Mouse (Mus musculus): ENCODE results near the gene Ttc39b. TPM values are rescaled to one million over a fixed set of nuclear protein-coding genes. Genes with fewer than 3 reads are reported as not detected.

The Ttc39b gene
- total and polyA plus RNA-seq, 3 experiments: 11.3 to 109 (median 21.1) TPM

DNA sequence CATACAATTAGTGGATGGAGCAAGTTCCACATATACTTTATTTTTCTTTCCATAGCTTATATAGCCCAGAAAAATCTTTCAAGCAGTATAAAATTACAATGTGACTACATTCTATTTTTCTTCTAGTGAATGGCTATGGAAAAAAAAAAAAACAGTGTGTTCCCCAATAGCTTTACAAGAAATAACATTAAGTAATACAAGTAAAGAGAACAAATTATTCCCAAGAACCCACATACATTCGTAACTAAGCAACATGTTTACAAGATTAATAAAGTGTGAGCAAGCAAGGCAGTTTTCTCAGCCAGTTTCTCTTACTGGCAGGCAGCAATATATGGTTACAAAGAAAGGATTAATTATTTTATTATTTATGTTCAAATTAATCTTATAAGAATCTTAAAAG is 33.7 kb upstream of the Ttc39b start:
- H3K27ac ChIP-seq (ENCODE audit: control insufficient read depth, low read depth, low read length): no peak overlapping the region
- no peak overlapping the region for H3K9ac ChIP-seq (ENCODE audit: control insufficient read depth, low read depth, low read length, poor library complexity, severe bottlenecking)
- H3K79me2 ChIP-seq (ENCODE audit: control insufficient read depth, insufficient read depth, low read length, poor library complexity): no peaks in the 10 kb centered on the region
- no peak for DNase-seq (ENCODE audit: low read depth, low spot score)
- no peaks in the 10 kb centered on the region; a peak in 1 of 4 replicates for H3K27me3 ChIP-seq (ENCODE audit: control insufficient read depth in 1 of 2, insufficient read depth in 2 of 2, low read length in 2 of 2)
- peaks cover 0 to 3% of the 10 kb centered on the region in 2 experiments; a peak in 2 of 4 replicates for H3K36me3 ChIP-seq (ENCODE audit: control insufficient read depth in 1 of 2, insufficient read depth in 2 of 2, low read length in 2 of 2)
- H3K4me1 ChIP-seq (ENCODE audit: control insufficient read depth in 1 of 2, insufficient read depth in 2 of 2, low read length in 2 of 2): peaks cover 0 to 2% of the 10 kb centered on the region in 2 experiments; a peak in 1 of 4 replicates
- H3K9me3 ChIP-seq (replicated peaks; ENCODE audit: insufficient read depth, low read length): no peaks in the 10 kb centered on the region
- no peak for TF ChIP-seq EP300 (IDR thresholded peaks at IDR 0.05; ENCODE audit: low read depth in 1 of 2, low read length in 2 of 2)
- TF ChIP-seq BHLHE40 (IDR thresholded peaks at IDR 0.05; ENCODE audit: borderline replicate concordance, low read depth, low read length): no peak
- no peak for TF ChIP-seq MYC (IDR thresholded peaks at IDR 0.05; ENCODE audit: low read depth, low read length)
- no peak for TF ChIP-seq ELF1 (IDR thresholded peaks at IDR 0.05; ENCODE audit: low read depth, low read length)
- no peak for TF ChIP-seq RCOR1 (IDR thresholded peaks at IDR 0.05; ENCODE audit: low read depth, low read length)
- no peak for TF ChIP-seq GATA1 (IDR thresholded peaks at IDR 0.05; ENCODE audit: low read depth, low read length)
- TF ChIP-seq TAL1 (IDR thresholded peaks at IDR 0.05; ENCODE audit: low read length): no peak
- TF ChIP-seq CTCF (IDR thresholded peaks at IDR 0.05 in 2 of 3, conservative IDR thresholded peaks at IDR 0.05 in 1 of 3; ENCODE audit: control insufficient read depth in 1 of 3, insufficient read depth in 1 of 3, low read depth in 2 of 3, low read length in 3 of 3, poor library complexity in 1 of 3, severe bottlenecking in 1 of 3): no peak
- TF ChIP-seq POLR2AphosphoS2 (IDR thresholded peaks at IDR 0.05; ENCODE audit: low read length): no peak
- TF ChIP-seq UBTF (IDR thresholded peaks at IDR 0.05; ENCODE audit: borderline replicate concordance, insufficient read depth, low read depth, low read length): no peak
- H3K4me3 ChIP-seq (ENCODE audit: control insufficient read depth in 1 of 2, insufficient read depth in 1 of 2, low read depth in 2 of 2, low read length in 2 of 2): no peak overlapping the region

DNA sequence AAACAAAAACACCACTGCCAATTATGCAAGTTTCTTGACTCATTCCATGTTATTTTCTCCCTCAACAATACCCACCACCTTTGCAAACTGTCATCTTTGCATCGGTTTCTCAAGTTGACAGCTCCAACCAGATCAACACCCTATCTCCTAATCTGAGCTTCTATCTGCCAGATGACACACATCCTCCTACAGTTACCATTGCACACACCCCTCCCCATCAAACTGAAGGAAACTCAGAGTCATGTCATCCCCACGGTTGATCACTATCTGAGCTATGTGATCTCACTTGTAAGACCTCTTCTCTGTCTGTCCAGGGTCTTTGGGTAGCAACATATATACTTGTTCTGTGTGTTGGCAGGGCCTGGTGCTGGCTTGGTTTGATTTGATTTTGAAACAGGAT is 30.7 kb upstream of the Ttc39b start:
- no peaks in the 10 kb centered on the region for H3K79me2 ChIP-seq (ENCODE audit: control insufficient read depth, insufficient read depth, low read length, poor library complexity)
- H3K9me3 ChIP-seq (replicated peaks; ENCODE audit: insufficient read depth, low read length): no peaks in the 10 kb centered on the region
- no peak overlapping the region for H3K27ac ChIP-seq (ENCODE audit: control insufficient read depth, low read depth, low read length)
- H3K9ac ChIP-seq (ENCODE audit: control insufficient read depth, low read depth, low read length, poor library complexity, severe bottlenecking): no peak overlapping the region
- DNase-seq (ENCODE audit: low read depth, low spot score): no peak
- H3K4me1 ChIP-seq (ENCODE audit: control insufficient read depth in 1 of 2, insufficient read depth in 2 of 2, low read length in 2 of 2): peaks cover 0 to 2% of the 10 kb centered on the region in 2 experiments; a peak in 1 of 4 replicates
- H3K27me3 ChIP-seq (ENCODE audit: control insufficient read depth in 1 of 2, insufficient read depth in 2 of 2, low read length in 2 of 2): no peaks in the 10 kb centered on the region; a peak in 1 of 4 replicates
- H3K4me3 ChIP-seq (ENCODE audit: control insufficient read depth in 1 of 2, insufficient read depth in 1 of 2, low read depth in 2 of 2, low read length in 2 of 2): no peak overlapping the region
- H3K36me3 ChIP-seq (ENCODE audit: control insufficient read depth in 1 of 2, insufficient read depth in 2 of 2, low read length in 2 of 2): peaks cover 0 to 3% of the 10 kb centered on the region in 2 experiments; a peak in 2 of 4 replicates
- TF ChIP-seq MXI1 (IDR thresholded peaks at IDR 0.05; ENCODE audit: low read depth, low read length) (no peak), ZMIZ1 (IDR thresholded peaks at IDR 0.05; ENCODE audit: low read depth, low read length) (no peak), USF1 (IDR thresholded peaks at IDR 0.05; ENCODE audit: low read depth, low read length) (no peak), CHD2 (IDR thresholded peaks at IDR 0.05; ENCODE audit: low read length) (no peak), GABPA (IDR thresholded peaks at IDR 0.05; ENCODE audit: low read depth, low read length) (no peak), SMC3 (IDR thresholded peaks at IDR 0.05; ENCODE audit: low read depth, low read length) (no peak), POLR2AphosphoS2 (IDR thresholded peaks at IDR 0.05; ENCODE audit: low read length) (no peak), UBTF (IDR thresholded peaks at IDR 0.05; ENCODE audit: borderline replicate concordance, insufficient read depth, low read depth, low read length) (no peak), HCFC1 (IDR thresholded peaks at IDR 0.05; ENCODE audit: low read depth, low read length) (no peak), NELFE (IDR thresholded peaks at IDR 0.05; ENCODE audit: low read depth, low read length) (no peak), MYC (IDR thresholded peaks at IDR 0.05; ENCODE audit: low read depth, low read length) (no peak)
